Mouse (Mus musculus): Measurements from ENCODE around the gene Sept6.

- TF ChIP-seq CTCF (conservative IDR thresholded peaks at IDR 0.05 in 1 of 2, IDR thresholded peaks at IDR 0.05 in 1 of 2; ENCODE audit: low read depth in 2 of 2, low read length in 2 of 2) = peak in 1 of 2 experiments; percentile 56; a peak in 2 of 4 replicates
- TF ChIP-seq USF1 (IDR thresholded peaks at IDR 0.05; ENCODE audit: low read depth, low read length) = no peak
- no peak for TF ChIP-seq GABPA (IDR thresholded peaks at IDR 0.05; ENCODE audit: insufficient replicate concordance, low read depth, low read length)
- no peak for TF ChIP-seq MYC (IDR thresholded peaks at IDR 0.05; ENCODE audit: low read depth, low read length)
- TF ChIP-seq EP300 (IDR thresholded peaks at IDR 0.05; ENCODE audit: low read length) = no peak
- TF ChIP-seq TCF12 (IDR thresholded peaks at IDR 0.05; ENCODE audit: low read depth, low read length) = no peak
- no peak for TF ChIP-seq SIN3A (IDR thresholded peaks at IDR 0.05; ENCODE audit: low read length)
- no peak for TF ChIP-seq ZMIZ1 (IDR thresholded peaks at IDR 0.05; ENCODE audit: low read depth, low read length)
- TF ChIP-seq RCOR1 (conservative IDR thresholded peaks at IDR 0.05; ENCODE audit: low read depth, low read length) = no peak
- no peak for TF ChIP-seq POLR2A (IDR thresholded peaks at IDR 0.05; ENCODE audit: low read depth, low read length)
- no peak for TF ChIP-seq ETS1 (conservative IDR thresholded peaks at IDR 0.05; ENCODE audit: low read depth, low read length)
- no peak for TF ChIP-seq BHLHE40 (IDR thresholded peaks at IDR 0.05; ENCODE audit: low read depth, low read length)
Measured at GRCm38 (mm10) chrX:36906539-36906938, 85.1 kb downstream of the Sept6 start.

Data from CH12.LX (cell line).